ENCODE assay signal across 8 mouse cellular contexts in the genomic region with DNA sequence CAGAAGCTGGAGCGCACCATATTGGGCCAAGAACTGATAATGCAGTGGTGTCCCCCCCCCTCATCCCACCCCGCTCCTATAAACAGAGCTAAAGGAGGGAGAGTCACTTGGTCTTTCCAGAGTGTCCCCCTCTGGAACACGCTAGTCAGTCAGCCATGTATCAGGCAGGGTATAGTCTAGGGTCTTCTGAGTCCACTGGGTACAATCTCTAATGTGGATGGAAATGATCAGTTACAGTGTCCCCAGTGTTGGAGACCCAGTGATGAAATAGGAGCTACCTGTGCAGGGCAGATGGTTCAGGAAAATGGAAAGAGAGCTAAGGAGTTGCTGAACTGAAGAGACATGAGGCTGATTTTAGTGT. TPM values are rescaled to one million over a fixed set of nuclear protein-coding genes. Genes with fewer than 3 reads are reported as not detected.
A peak's percentile ranks its signal among the peaks of the same experiment; 100 is the strongest.
DNase-seq lines count a peak whose midpoint lies in the region; ATAC-seq and TF ChIP-seq lines count a peak whose summit lies in the region.

No protein-coding gene starts in this region.

- 30% methylated on average over 3 of the region's 3 CpGs for WGBS in liver, embryonic 13.5 days (ENCODE audit: insufficient replicate concordance)

- H3K27me3 ChIP-seq in erythroblast, embryonic 14.5 days (ENCODE audit: control insufficient read depth), result peaks cover 20% of the 10 kb centered on the region
- no peaks in the 10 kb centered on the region for H3K27me3 ChIP-seq in testis, adult 2 months (ENCODE audit: control insufficient read depth, insufficient read depth, low read length)
- H3K27me3 ChIP-seq in liver, embryonic 13.5 days, result peaks cover 10% of the 10 kb centered on the region

- DNase-seq in testis, postnatal 10 days (ENCODE audit: low spot score), result no peak
- DNase-seq in liver, embryonic 13.5 days, result no peak
- DNase-seq in embryo, embryonic 10 days (ENCODE audit: low spot score), result no peak
- DNase-seq in right cerebral cortex, postnatal 36 days (ENCODE audit: low spot score in 2 of 2), result no peak
- DNase-seq in thymus, postnatal 25 days, result no peak

- peak overlapping the region; percentile 88 for H3K4me3 ChIP-seq in erythroblast, embryonic 14.5 days (replicated peaks)
- H3K4me3 ChIP-seq in testis, adult 2 months (ENCODE audit: control insufficient read depth, low read depth, low read length), result peak overlapping the region; percentile 92
- H3K4me3 ChIP-seq in liver, embryonic 13.5 days (replicated peaks), result peak overlapping the region; percentile 93

- H3K27ac ChIP-seq in testis, adult 2 months (ENCODE audit: control insufficient read depth, insufficient read depth, low read depth, low read length), result peak overlapping the region; percentile 23
- H3K27ac ChIP-seq in liver, embryonic 13.5 days, result peak overlapping the region; percentile 85; the same call in 1 of the 2 replicates

- no peaks in the 10 kb centered on the region for H3K9me3 ChIP-seq in erythroblast, embryonic 14.5 days (ENCODE audit: control insufficient read depth, low read length)
- no peaks in the 10 kb centered on the region for H3K9me3 ChIP-seq in liver, embryonic 13.5 days (replicated peaks)

- H3K4me1 ChIP-seq in erythroblast, embryonic 14.5 days (ENCODE audit: control insufficient read depth), result peaks cover 34% of the 10 kb centered on the region
- H3K4me1 ChIP-seq in testis, adult 2 months (ENCODE audit: control insufficient read depth, insufficient read depth, low read length), result peaks cover 2% of the 10 kb centered on the region; the same call in 1 of the 2 replicates
- peaks cover 47% of the 10 kb centered on the region for H3K4me1 ChIP-seq in liver, embryonic 13.5 days (replicated peaks)

- TF ChIP-seq CTCF in testis, adult 2 months (IDR thresholded peaks at IDR 0.05; ENCODE audit: control insufficient read depth, insufficient read depth, insufficient replicate concordance, low read depth, low read length), result no peak

- no peak overlapping the region for H3K9ac ChIP-seq in liver, embryonic 13.5 days

- H3K36me3 ChIP-seq in erythroblast, embryonic 14.5 days (ENCODE audit: control insufficient read depth), result peaks cover 22% of the 10 kb centered on the region
- H3K36me3 ChIP-seq in testis, adult 2 months (ENCODE audit: control insufficient read depth, insufficient read depth, low read length), result no peaks in the 10 kb centered on the region
- H3K36me3 ChIP-seq in liver, embryonic 13.5 days, result peaks cover 8% of the 10 kb centered on the region; the same call in 1 of the 2 replicates

- ATAC-seq in erythroblast, adult 5-6 weeks (replicated peaks; ENCODE audit: low FRiP score, poor library complexity, severe bottlenecking), result no peak
- ATAC-seq in liver, embryonic 13.5 days (ENCODE audit: low read depth), result no peak

- H3K4me2 ChIP-seq in liver, embryonic 13.5 days, result peak overlapping the region; percentile 78

- TF ChIP-seq POLR2A in testis, adult 2 months (IDR thresholded peaks at IDR 0.05; ENCODE audit: control insufficient read depth, low read depth, low read length), result no peak

RNA-seq across cellular contexts. Expression of gene Rab7, which starts 0.3 kb away (rescaled TPM):
- 2.7 and 3.9 TPM in 2 replicates for polyA plus RNA-seq in erythroblast, embryonic 14.5 days (2012)
- total RNA-seq in erythroblast, adult 5-6 weeks (2015; ENCODE audit: low replicate concordance), result 76.7 and 111 TPM in 2 replicates
- total RNA-seq in erythroblast, adult 5-6 weeks (2017; ENCODE audit: low replicate concordance), result 29.4 and 36.0 TPM in 2 replicates
- 51.5 and 52.1 TPM in 2 replicates for polyA plus RNA-seq in testis, adult 2 months (2012; rRNA removed)
- 108 and 132 TPM in 2 replicates for polyA plus RNA-seq in liver, embryonic 13.5 days (2015; fragmentation: Nextera tagmentation; extraction: Ambion mirVana)

RNA-seq across cellular contexts. Expression of gene Rpn1, which starts 38.9 kb away (rescaled TPM):
- polyA plus RNA-seq in erythroblast, embryonic 14.5 days (2012), result 1.2 and 1.4 TPM in 2 replicates
- total RNA-seq in erythroblast, adult 5-6 weeks (2015; ENCODE audit: low replicate concordance), result 24.0 and 30.9 TPM in 2 replicates
- total RNA-seq in erythroblast, adult 5-6 weeks (2017; ENCODE audit: low replicate concordance), result 42.8 and 54.5 TPM in 2 replicates
- polyA plus RNA-seq in testis, adult 2 months (2012; rRNA removed), result 215 and 230 TPM in 2 replicates
- polyA plus RNA-seq in liver, embryonic 13.5 days (2015; fragmentation: Nextera tagmentation; extraction: Ambion mirVana), result 198 and 228 TPM in 2 replicates

Comparison
In these comparisons a context has a peak if more than half of its experiments do, and no peak if none do; other contexts are left out.
1. RNA of gene Rab7, which starts 0.3 kb away (polyA plus RNA-seq): 108 to 132 TPM in liver, embryonic 13.5 days and 51.5 to 52.1 TPM in testis, adult 2 months; 2.7 to 3.9 TPM in erythroblast, embryonic 14.5 days; every median in the first group is over 10 times any median in the second.
2. RNA of gene Rpn1, which starts 38.9 kb away (polyA plus RNA-seq): 215 to 230 TPM in testis, adult 2 months and 198 to 228 TPM in liver, embryonic 13.5 days; 1.2 to 1.4 TPM in erythroblast, embryonic 14.5 days; every median in the first group is over 10 times any median in the second.
3. Peak in every context shown above with its lines, with median percentiles within 50 percentile points of each other: H3K4me3 ChIP-seq.